Mouse (Mus musculus) embryonic facial prominence, embryonic 11.5 days (tissue): Measurements from ENCODE around the gene Cntln. TPM values are rescaled to one million over a fixed set of nuclear protein-coding genes. Genes with fewer than 3 reads are reported as not detected.

ENCODE experiments used
- ATAC-seq: fragments of 200-750 bp; cut with Nextera tagmentation; replicated peaks from 2 replicates; pipeline ENCODE4 v1.8.0; 2017; ENCODE audit warnings: low read depth; ENCODE audit not compliant: insufficient number of reproducible peaks, low FRiP score, low TSS enrichment
- DNase-seq: peaks from one replicate; pipeline ENCODE4 v3.0.0-alpha.2; 2015; ENCODE audit warnings: low spot score
- H3K27ac ChIP-seq: fragments of 300-500 bp; sonication (generic); replicated peaks from 2 replicates; pipeline ENCODE4 v1.5.1; 2014; ENCODE audit warnings: mild to moderate bottlenecking, low read depth, low read length, control low read depth
- H3K27me3 ChIP-seq: fragments of 300-500 bp; sonication (generic); 2 replicates; pipeline ENCODE4 v1.6.1; 2014; ENCODE audit warnings: mild to moderate bottlenecking, low read length, moderate library complexity, mixed read lengths; ENCODE audit not compliant: control insufficient read depth, insufficient read depth
- H3K36me3 ChIP-seq: fragments of 300-500 bp; sonication (generic); replicated peaks from 2 replicates; pipeline ENCODE4 v1.6.1; 2014; ENCODE audit warnings: low read depth, mild to moderate bottlenecking, low read length, moderate library complexity, mixed read lengths; ENCODE audit not compliant: control insufficient read depth, insufficient read depth
- H3K4me1 ChIP-seq: fragments of 300-500 bp; sonication (generic); 2 replicates; pipeline ENCODE4 v1.6.1; 2014; ENCODE audit warnings: low read length, mixed read lengths; ENCODE audit not compliant: control insufficient read depth, insufficient read depth
- H3K4me2 ChIP-seq: fragments of 300-500 bp; sonication (generic); 2 replicates; pipeline ENCODE4 v1.6.1; 2014; ENCODE audit warnings: low read depth, mild to moderate bottlenecking, control low read depth, low read length, moderate library complexity
- H3K4me3 ChIP-seq: fragments of 300-500 bp; sonication (generic); 2 replicates; pipeline ENCODE4 v1.5.1; 2014; ENCODE audit warnings: low read depth, low read length, control low read depth
- H3K9ac ChIP-seq: fragments of 300-500 bp; sonication (generic); replicated peaks from 2 replicates; pipeline ENCODE4 v1.6.1; 2014; ENCODE audit warnings: mild to moderate bottlenecking, control low read depth, low read length
- H3K9me3 ChIP-seq: fragments of 300-500 bp; sonication (generic); replicated peaks from 2 replicates; pipeline ENCODE4 v1.6.1; 2016; ENCODE audit warnings: mild to moderate bottlenecking, low read length, inconsistent platforms, mixed read lengths; ENCODE audit not compliant: control insufficient read depth
- WGBS: fragments of 180-500 bp; shearing (Covaris S2); extraction: QIAGEN DNeasy Blood & Tissue Kit; methylation state at CpG from one replicate; pipeline ENCODE4 v1.1.7; 2014; 5-methylcytosine and 5-hydroxymethylcytosine counted together
- polyA plus RNA-seq: library from polyadenylated mRNA; unstranded; fragments of >200 nt; fragmentation: Nextera tagmentation; extraction: Ambion mirVana; gene quantifications from 2 replicates; pipeline ENCODE4 v1.2.1, GENCODE M21; 2014

The Cntln gene
- polyA plus RNA-seq = 12.4 and 13.7 TPM in 2 replicates

- under 1% methylated on average over 48 of the region's 50 CpGs for WGBS
- peak within 1 kb of the TSS; percentile 99 for H3K9ac ChIP-seq
- H3K4me1 ChIP-seq = no peaks in the 10 kb centered on the region
- peak within 1 kb of the TSS; percentile 83 for H3K4me3 ChIP-seq
- peak within 1 kb of the TSS; percentile 84 for H3K4me2 ChIP-seq
- peak within 1 kb of the TSS; percentile 91 for H3K27ac ChIP-seq
- DNase-seq = peak; percentile 93
- no peaks in the 10 kb centered on the region for H3K36me3 ChIP-seq
- no peaks in the 10 kb centered on the region for H3K27me3 ChIP-seq
- no peaks in the 10 kb centered on the region for H3K9me3 ChIP-seq
- peak; percentile 95 for ATAC-seq
Observed at GRCm38 (mm10) chr4:84884111-84884538, at the start of gene Cntln. Gene Cntln (plus strand): TSS chr4:84884309.

GRCm38 (mm10) chr4:84836979-84837378, 47.1 kb upstream of the Cntln start:
- ATAC-seq = no peak

GRCm38 (mm10) chr4:84838545-84838944, 45.6 kb upstream of the Cntln start:
- Histone ChIP-seq H3K9me3 (no peaks in the 10 kb centered on the region), H3K4me1 (no peaks in the 10 kb centered on the region), H3K9ac (no peak overlapping the region), H3K27ac (no peak overlapping the region), H3K27me3 (no peaks in the 10 kb centered on the region), H3K4me3 (no peak overlapping the region), H3K4me2 (no peak overlapping the region), H3K36me3 (no peaks in the 10 kb centered on the region)
- ATAC-seq = no peak
- WGBS = 88% methylated on average over 3 of the region's 3 CpGs
- DNase-seq = no peak

More at GRCm38 (mm10) chr4:84836979-84837378, 47.1 kb upstream of the Cntln start:
- no peak overlapping the region for H3K4me2 ChIP-seq
- no peak overlapping the region for H3K9ac ChIP-seq
- DNase-seq = peak; percentile 77
- no peaks in the 10 kb centered on the region for H3K9me3 ChIP-seq
- H3K27ac ChIP-seq = no peak overlapping the region
- 46% methylated on average over 5 of the region's 5 CpGs for WGBS
- no peaks in the 10 kb centered on the region for H3K36me3 ChIP-seq
- H3K27me3 ChIP-seq = no peaks in the 10 kb centered on the region
- H3K4me3 ChIP-seq = no peak overlapping the region
- H3K4me1 ChIP-seq = no peaks in the 10 kb centered on the region

- WGBS = 86% methylated on average over 2 of the region's 2 CpGs
- Histone ChIP-seq H3K27ac (no peak overlapping the region), H3K9me3 (no peaks in the 10 kb centered on the region), H3K4me1 (no peaks in the 10 kb centered on the region), H3K27me3 (no peaks in the 10 kb centered on the region), H3K4me2 (no peak overlapping the region), H3K4me3 (no peak overlapping the region), H3K36me3 (no peaks in the 10 kb centered on the region), H3K9ac (no peak overlapping the region)
- ATAC-seq (no peak), DNase-seq (no peak)
Observed at GRCm38 (mm10) chr4:84839466-84839865, 44.6 kb upstream of the Cntln start.

GRCm38 (mm10) chr4:84857588-84857987, 26.5 kb upstream of the Cntln start:
- Histone ChIP-seq H3K27ac (no peak overlapping the region), H3K9me3 (no peaks in the 10 kb centered on the region), H3K4me2 (no peak overlapping the region), H3K27me3 (no peaks in the 10 kb centered on the region), H3K4me1 (no peaks in the 10 kb centered on the region), H3K36me3 (no peaks in the 10 kb centered on the region), H3K9ac (no peak overlapping the region), H3K4me3 (no peak overlapping the region)
- 66% methylated on average over 2 of the region's 2 CpGs for WGBS
- DNase-seq (no peak), ATAC-seq (no peak)

- no peaks in the 10 kb centered on the region for H3K9me3 ChIP-seq
- H3K4me2 ChIP-seq = no peak overlapping the region
- H3K4me3 ChIP-seq = no peak overlapping the region
- H3K27ac ChIP-seq = no peak overlapping the region
- no peak for ATAC-seq
- peak; percentile 73 for DNase-seq
- H3K9ac ChIP-seq = no peak overlapping the region
- H3K36me3 ChIP-seq = no peaks in the 10 kb centered on the region
- 42% methylated on average over 3 of the region's 3 CpGs for WGBS
- H3K27me3 ChIP-seq = no peaks in the 10 kb centered on the region
- no peaks in the 10 kb centered on the region for H3K4me1 ChIP-seq
Observed at GRCm38 (mm10) chr4:84876347-84876746, 7.8 kb upstream of the Cntln start.

- Histone ChIP-seq H3K9me3 (no peaks in the 10 kb centered on the region), H3K4me2 (peak overlapping the region; percentile 84), H3K9ac (peak overlapping the region; percentile 99; the same call in 1 of the 2 replicates), H3K27me3 (no peaks in the 10 kb centered on the region), H3K4me1 (no peaks in the 10 kb centered on the region), H3K36me3 (no peaks in the 10 kb centered on the region), H3K4me3 (no peak overlapping the region), H3K27ac (no peak overlapping the region)
- ATAC-seq (0 out of 2 replicates have a peak, but pooled peaks have one; percentile 1), DNase-seq (no peak)
- WGBS = 73% methylated on average over 12 of the region's 12 CpGs
Observed at GRCm38 (mm10) chr4:84883646-84884045, 463 bp upstream of the Cntln start.

- peak; percentile 83 for ATAC-seq
- Histone ChIP-seq H3K4me3 (peak overlapping the region; percentile 83), H3K9me3 (no peaks in the 10 kb centered on the region), H3K4me2 (peak overlapping the region; percentile 84), H3K36me3 (no peaks in the 10 kb centered on the region), H3K4me1 (no peaks in the 10 kb centered on the region), H3K27ac (peak overlapping the region; percentile 91), H3K9ac (peak overlapping the region; percentile 99), H3K27me3 (no peaks in the 10 kb centered on the region)
- DNase-seq = peak; percentile 54
- WGBS = 3% methylated on average over 51 of the region's 60 CpGs
Observed at GRCm38 (mm10) chr4:84884539-84885270, 596 bp downstream of the Cntln start.
